Mouse (Mus musculus) left cerebral cortex, postnatal 4 days (tissue): ENCODE measurements around the gene Gm42421. TPM values are rescaled to one million over a fixed set of nuclear protein-coding genes. Genes with fewer than 3 reads are reported as not detected.
A peak's percentile ranks its signal among the peaks of the same experiment; 100 is the strongest.

Source experiments
- DNase-seq: peaks from one replicate; pipeline ENCODE4 v3.0.0-alpha.2; 2022
- intact Hi-C: fragments of 180-260 bp; cut with DNase I; formaldehyde crosslinking; loops from one replicate; pipeline ENCODE4 v1.15.1; 2025
- total RNA-seq, 2 experiments: library from RNA; stranded (reverse); gene quantifications; 2 replicates each; pipeline ENCODE4 v1.2.3; 2021

The Gm42421 gene
- total RNA-seq, 2 experiments from 2014 or later: 1.9 to 2.1 TPM

- intact Hi-C loops: no loop called here
- peak; percentile 2 for DNase-seq
Observed at GRCm38 (mm10) chr5:143933414-143933813, 5.4 kb downstream of the Gm42421 start.

- intact Hi-C loops: no loop called here
- no peak for DNase-seq
Observed at GRCm38 (mm10) chr5:143933875-143934274, 5.9 kb downstream of the Gm42421 start.

GRCm38 (mm10) chr5:143936156-143936555 lies 8.2 kb downstream of the Gm42421 start:
- intact Hi-C loops: no loop called here
- no peak for DNase-seq

GRCm38 (mm10) chr5:143941588-143941987 lies 13.6 kb downstream of the Gm42421 start:
- DNase-seq: no peak
- intact Hi-C loops: no loop called here

- intact Hi-C loops: no loop called here
- no peak for DNase-seq
Observed at GRCm38 (mm10) chr5:143943231-143944125, 15.5 kb downstream of the Gm42421 start.

- intact Hi-C loops: no loop called here
- DNase-seq: no peak
Observed at GRCm38 (mm10) chr5:143948361-143948760, 20.4 kb downstream of the Gm42421 start.

GRCm38 (mm10) chr5:143950016-143950415 lies 22.0 kb downstream of the Gm42421 start:
- DNase-seq: no peak
- intact Hi-C loops: no loop called here

GRCm38 (mm10) chr5:143957101-143957500 lies 29.1 kb downstream of the Gm42421 start:
- intact Hi-C loops: no loop called here
- no peak for DNase-seq

- DNase-seq: no peak
- intact Hi-C loops: no loop called here
Observed at GRCm38 (mm10) chr5:143959551-143959950, 31.6 kb downstream of the Gm42421 start.

GRCm38 (mm10) chr5:143961176-143961575 lies 33.2 kb downstream of the Gm42421 start:
- no peak for DNase-seq
- intact Hi-C loops: no loop called here

GRCm38 (mm10) chr5:143965586-143966345 lies 37.8 kb downstream of the Gm42421 start:
- intact Hi-C loops: no loop called here
- DNase-seq: no peak

- no peak for DNase-seq
- intact Hi-C loops: no loop called here
Observed at GRCm38 (mm10) chr5:143966671-143967070, 38.7 kb downstream of the Gm42421 start.

GRCm38 (mm10) chr5:143972628-143973027 lies 44.7 kb downstream of the Gm42421 start:
- intact Hi-C loops: no loop called here
- DNase-seq: no peak

- DNase-seq: peak; percentile 63
- intact Hi-C loops: no loop called here
Observed at GRCm38 (mm10) chr5:143974931-143975630, 47.1 kb downstream of the Gm42421 start.

- no peak for DNase-seq
- intact Hi-C loops: no loop called here
Observed at GRCm38 (mm10) chr5:143975631-143975933, 47.6 kb downstream of the Gm42421 start.

- no peak for DNase-seq
- intact Hi-C loops: no loop called here
Observed at GRCm38 (mm10) chr5:143976232-143976631, 48.3 kb downstream of the Gm42421 start.

- intact Hi-C loops: no loop called here
- DNase-seq: no peak
Observed at GRCm38 (mm10) chr5:143976726-143977431, 48.9 kb downstream of the Gm42421 start.

GRCm38 (mm10) chr5:143980858-143981257 lies 52.9 kb downstream of the Gm42421 start:
- intact Hi-C loops: no loop called here
- DNase-seq: peak; percentile 12

GRCm38 (mm10) chr5:143982361-143982760 lies 54.4 kb downstream of the Gm42421 start:
- DNase-seq: no peak
- intact Hi-C loops: no loop called here

- peak; percentile 9 for DNase-seq
- intact Hi-C loops: no loop called here
Observed at GRCm38 (mm10) chr5:143985381-143985780, 57.4 kb downstream of the Gm42421 start.
